Mouse (Mus musculus) brain, embryonic 14.5 days (tissue): Measurements from ENCODE around the gene Cers6.

ENCODE experiments used
- CTCF ChIP-seq: fragments of 200-500 bp; IDR thresholded peaks from 2 replicates; pipeline ENCODE4 v1.5.1; 2012; ENCODE audit warnings: inconsistent platforms, mild to moderate bottlenecking, moderate library complexity, borderline replicate concordance; ENCODE audit not compliant: insufficient read depth, insufficient read length; ENCODE audit errors: extremely low read depth
- POLR2A ChIP-seq: fragments of 200-500 bp; IDR thresholded peaks from 2 replicates; pipeline ENCODE4 v1.6.1; 2012; ENCODE audit warnings: mild to moderate bottlenecking, inconsistent platforms, borderline replicate concordance; ENCODE audit not compliant: poor library complexity, insufficient read depth, insufficient read length, severe bottlenecking; ENCODE audit errors: extremely low read depth

GRCm38 (mm10) chr2:68917010-68917409 is 55.8 kb downstream of the Cers6 start:
- TF ChIP-seq CTCF, result no peak
- TF ChIP-seq POLR2A, result no peak
